Mouse (Mus musculus) hindbrain, embryonic 16.5 days (tissue): Measurements from ENCODE around the gene Ctdsp2. TPM values are rescaled to one million over a fixed set of nuclear protein-coding genes. Genes with fewer than 3 reads are reported as not detected.

Experiments
- ATAC-seq: fragments of 200-750 bp; cut with Nextera tagmentation; 2 replicates; pipeline ENCODE4 v1.8.0; 2017; ENCODE audit warnings: moderate TSS enrichment, moderate library complexity
- H3K27ac ChIP-seq: fragments of 300-500 bp; sonication (generic); 2 replicates; pipeline ENCODE4 v1.5.1; 2014; ENCODE audit warnings: low read depth, mild to moderate bottlenecking, control low read depth, low read length, moderate library complexity
- H3K27me3 ChIP-seq: fragments of 300-500 bp; sonication (generic); replicated peaks from 2 replicates; pipeline ENCODE4 v1.6.1; 2014; ENCODE audit warnings: low read length; ENCODE audit not compliant: control insufficient read depth, insufficient read depth
- H3K36me3 ChIP-seq: fragments of 300-500 bp; sonication (generic); 2 replicates; pipeline ENCODE4 v1.6.1; 2014; ENCODE audit warnings: mild to moderate bottlenecking, low read length, moderate library complexity, mixed read lengths; ENCODE audit not compliant: control insufficient read depth, insufficient read depth
- H3K4me1 ChIP-seq: fragments of 300-500 bp; sonication (generic); 2 replicates; pipeline ENCODE4 v1.6.1; 2014; ENCODE audit warnings: low read depth, low read length; ENCODE audit not compliant: control insufficient read depth, insufficient read depth
- H3K4me2 ChIP-seq: fragments of 300-500 bp; sonication (generic); 2 replicates; pipeline ENCODE4 v1.6.1; 2014; ENCODE audit warnings: mild to moderate bottlenecking, low read length, control low read depth, moderate library complexity
- H3K4me3 ChIP-seq: fragments of 300-500 bp; sonication (generic); 2 replicates; pipeline ENCODE4 v1.5.1; 2014; ENCODE audit warnings: mild to moderate bottlenecking, low read length, control low read depth, moderate library complexity
- H3K9ac ChIP-seq: fragments of 300-500 bp; sonication (generic); 2 replicates; pipeline ENCODE4 v1.6.1; 2014; ENCODE audit warnings: low read depth, mild to moderate bottlenecking, control low read depth, low read length, moderate library complexity
- H3K9me3 ChIP-seq: fragments of 300-500 bp; sonication (generic); 2 replicates; pipeline ENCODE4 v1.6.1; 2014; ENCODE audit warnings: mild to moderate bottlenecking, low read length, moderate library complexity; ENCODE audit not compliant: control insufficient read depth
- WGBS: fragments of 180-500 bp; shearing (Covaris S2); extraction: QIAGEN DNeasy Blood & Tissue Kit; methylation state at CpG from one replicate; pipeline ENCODE4 v1.1.7; 2014; 5-methylcytosine and 5-hydroxymethylcytosine counted together
- polyA plus RNA-seq: library from polyadenylated mRNA; unstranded; fragments of >200 nt; fragmentation: Nextera tagmentation; extraction: Ambion mirVana; gene quantifications from 2 replicates; pipeline ENCODE4 v1.2.1, GENCODE M21; 2015

Ctdsp2 gene
- polyA plus RNA-seq, 1 experiment from 2014 or later, result 13.7 TPM

DNA sequence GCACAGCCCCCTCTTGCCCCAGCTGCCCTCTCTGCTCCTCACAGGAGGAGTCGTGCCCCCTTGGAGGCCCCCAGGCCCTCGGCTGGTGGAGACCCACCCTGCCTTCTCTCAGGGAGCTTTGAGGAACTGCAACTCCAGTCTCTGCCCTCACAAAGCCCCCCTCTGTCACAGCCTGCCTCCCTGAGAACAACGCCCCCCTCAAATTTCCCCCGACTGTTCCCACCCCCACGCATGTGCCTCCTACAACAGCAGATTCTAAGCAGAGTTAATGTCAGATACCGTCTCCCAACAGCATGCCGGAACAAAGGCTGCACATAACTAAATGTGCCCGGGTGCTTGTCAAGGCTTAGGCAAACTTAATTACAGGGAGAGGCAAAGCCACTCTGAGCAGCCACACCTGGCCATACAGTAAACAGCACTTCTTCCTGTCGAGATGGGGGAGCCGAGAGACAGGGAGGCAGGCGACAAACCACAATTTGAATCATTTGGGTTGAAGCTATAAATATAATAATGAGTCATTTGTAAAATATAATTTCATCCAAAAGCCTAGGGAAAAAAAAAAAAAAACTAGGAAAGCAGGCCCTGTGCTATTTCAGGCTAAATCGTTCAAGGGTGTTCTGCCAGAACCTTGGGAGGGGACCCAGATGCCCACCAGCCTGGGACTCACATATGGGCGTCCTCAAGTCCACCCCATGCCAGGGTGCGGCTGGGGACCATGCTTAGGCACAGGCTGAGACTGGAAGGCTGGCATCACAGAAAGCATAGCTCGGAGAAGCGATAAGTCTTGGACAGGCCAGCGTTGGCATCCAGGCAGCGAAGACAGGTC is 42.7 kb upstream of the Ctdsp2 start:
- Histone ChIP-seq H3K4me3 (no peak overlapping the region), H3K9ac (no peak overlapping the region), H3K27me3 (no peaks in the 10 kb centered on the region), H3K27ac (no peak overlapping the region), H3K9me3 (no peaks in the 10 kb centered on the region), H3K4me2 (no peak overlapping the region), H3K36me3 (no peaks in the 10 kb centered on the region), H3K4me1 (peaks cover 2% of the 10 kb centered on the region; the same call in 1 of the 2 replicates)
- 57% methylated on average over 18 of the region's 18 CpGs for WGBS
- ATAC-seq, result no peak

DNA sequence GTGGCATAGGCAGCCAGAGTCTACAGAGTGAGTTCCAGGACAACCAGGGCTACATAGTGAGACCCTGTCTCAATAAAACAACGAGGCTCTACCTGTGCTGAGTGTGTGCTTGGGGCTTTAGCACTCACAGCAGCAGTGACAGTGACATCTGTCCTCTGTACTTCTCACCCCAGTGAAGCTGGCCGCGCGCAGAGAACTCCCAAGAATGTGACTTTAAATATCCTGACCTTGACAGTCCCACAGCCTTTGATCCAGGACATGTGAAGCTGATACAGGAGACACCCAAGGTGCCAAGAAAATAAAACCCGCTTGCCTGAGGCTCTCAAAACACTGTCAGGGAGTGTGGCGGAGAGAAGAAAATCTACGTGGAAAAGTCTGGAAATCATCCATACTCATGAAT is 37.6 kb upstream of the Ctdsp2 start:
- H3K9me3 ChIP-seq, result no peaks in the 10 kb centered on the region
- no peak overlapping the region for H3K9ac ChIP-seq
- no peak for ATAC-seq
- no peaks in the 10 kb centered on the region for H3K36me3 ChIP-seq
- H3K4me1 ChIP-seq, result no peaks in the 10 kb centered on the region
- H3K27ac ChIP-seq, result no peak overlapping the region
- no peak overlapping the region for H3K4me3 ChIP-seq
- H3K4me2 ChIP-seq, result no peak overlapping the region
- no peaks in the 10 kb centered on the region; the same call in 1 of the 2 replicates for H3K27me3 ChIP-seq
- 78% methylated on average over 7 of the region's 7 CpGs for WGBS

GRCm38 (mm10) chr10:126945531-126945930 is 33.0 kb upstream of the Ctdsp2 start:
- H3K9me3 ChIP-seq, result 0 out of 2 replicates have a peak, but pooled peaks cover 5% of the 10 kb centered on the region
- no peak overlapping the region for H3K9ac ChIP-seq
- H3K4me3 ChIP-seq, result no peak overlapping the region
- no peaks in the 10 kb centered on the region for H3K36me3 ChIP-seq
- H3K27me3 ChIP-seq, result peaks cover 2% of the 10 kb centered on the region; the same call in 1 of the 2 replicates
- 93% methylated on average over 5 of the region's 5 CpGs for WGBS
- H3K4me2 ChIP-seq, result no peak overlapping the region
- no peaks in the 10 kb centered on the region for H3K4me1 ChIP-seq
- no peak overlapping the region for H3K27ac ChIP-seq
- ATAC-seq, result no peak

DNA sequence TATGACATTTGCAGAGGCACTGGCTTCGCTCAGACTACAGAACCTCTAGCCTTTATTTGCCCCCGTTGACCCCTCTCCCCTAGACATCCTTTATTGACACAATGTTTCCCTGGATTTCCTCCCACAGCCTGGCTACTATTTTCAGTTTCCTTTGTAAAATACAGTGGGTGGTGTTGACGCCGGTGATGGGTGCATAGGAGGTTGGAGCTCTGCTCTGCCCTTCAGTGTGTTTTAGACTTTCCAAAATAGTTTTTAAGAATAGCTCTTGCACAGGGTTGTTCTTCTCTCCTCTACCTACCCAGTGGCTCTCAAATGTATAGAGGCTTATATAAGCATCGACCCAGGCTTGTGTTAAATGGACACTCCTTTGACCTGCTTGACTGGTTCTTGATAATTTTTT is 28.7 kb upstream of the Ctdsp2 start:
- Histone ChIP-seq H3K9me3 (0 out of 2 replicates have a peak, but pooled peaks cover 5% of the 10 kb centered on the region), H3K4me2 (no peak overlapping the region), H3K36me3 (no peaks in the 10 kb centered on the region), H3K27me3 (peaks cover 2% of the 10 kb centered on the region; the same call in 1 of the 2 replicates), H3K4me3 (no peak overlapping the region), H3K9ac (no peak overlapping the region), H3K27ac (no peak overlapping the region), H3K4me1 (no peaks in the 10 kb centered on the region)
- WGBS, result 54% methylated on average over 5 of the region's 5 CpGs
- ATAC-seq, result no peak

DNA sequence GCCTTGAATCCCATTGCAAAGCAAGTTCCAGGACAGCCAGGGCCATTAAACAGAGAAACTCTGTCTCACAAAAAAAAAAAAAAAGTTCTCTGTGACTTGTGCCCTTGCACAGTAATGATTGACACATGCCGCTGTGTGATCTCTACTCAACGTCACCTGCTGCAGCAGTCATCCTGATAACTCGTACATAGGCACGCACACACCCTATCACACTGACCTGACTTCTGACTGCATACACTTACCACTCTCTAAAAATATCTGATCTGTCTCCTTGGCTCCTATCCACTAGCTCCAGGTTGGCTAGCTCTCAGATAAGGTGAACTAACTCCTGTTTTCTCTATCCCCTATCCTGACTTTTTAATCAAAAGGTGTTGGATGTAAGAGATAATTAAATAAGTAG is 27.9 kb upstream of the Ctdsp2 start:
- Histone ChIP-seq H3K27ac (no peak overlapping the region), H3K4me3 (no peak overlapping the region), H3K27me3 (peaks cover 2% of the 10 kb centered on the region; the same call in 1 of the 2 replicates), H3K9me3 (0 out of 2 replicates have a peak, but pooled peaks cover 5% of the 10 kb centered on the region), H3K4me2 (no peak overlapping the region), H3K9ac (no peak overlapping the region), H3K36me3 (no peaks in the 10 kb centered on the region), H3K4me1 (no peaks in the 10 kb centered on the region)
- WGBS, result 87% methylated on average over 4 of the region's 4 CpGs
- no peak for ATAC-seq

GRCm38 (mm10) chr10:126952375-126952774 is 26.1 kb upstream of the Ctdsp2 start:
- ATAC-seq, result no peak
- H3K36me3 ChIP-seq, result no peaks in the 10 kb centered on the region
- H3K9ac ChIP-seq, result no peak overlapping the region
- peaks cover 2% of the 10 kb centered on the region; the same call in 1 of the 2 replicates for H3K27me3 ChIP-seq
- H3K4me2 ChIP-seq, result no peak overlapping the region
- 100% methylated on average over 1 of the region's 1 CpGs for WGBS
- no peaks in the 10 kb centered on the region for H3K9me3 ChIP-seq
- peaks cover 10% of the 10 kb centered on the region for H3K4me1 ChIP-seq
- no peak overlapping the region for H3K4me3 ChIP-seq
- H3K27ac ChIP-seq, result no peak overlapping the region

DNA sequence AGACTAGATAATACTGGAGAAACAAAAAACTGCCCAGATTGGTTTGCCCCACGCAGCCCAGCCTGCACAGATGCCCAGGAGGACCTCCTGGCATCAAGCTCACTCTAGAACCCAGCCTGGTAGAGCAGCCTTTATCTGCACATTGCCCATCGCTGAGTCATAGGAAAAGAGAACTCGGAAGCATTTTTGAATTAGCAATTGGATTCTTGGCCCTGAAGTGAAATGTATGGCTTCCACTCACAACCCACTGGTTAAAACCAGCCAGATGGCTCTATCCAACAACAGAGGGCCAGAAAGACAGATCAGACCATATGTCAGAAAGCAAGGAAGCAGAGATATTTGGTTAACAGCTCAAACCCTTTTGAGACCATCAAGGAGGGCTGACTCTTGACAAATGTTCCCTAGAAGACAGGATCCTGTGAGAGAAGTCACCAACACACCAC is 25.5 kb upstream of the Ctdsp2 start:
- Histone ChIP-seq H3K36me3 (no peaks in the 10 kb centered on the region), H3K4me1 (peaks cover 15% of the 10 kb centered on the region), H3K4me2 (no peak overlapping the region), H3K4me3 (no peak overlapping the region), H3K27me3 (peaks cover 2% of the 10 kb centered on the region; the same call in 1 of the 2 replicates), H3K27ac (no peak overlapping the region), H3K9me3 (no peaks in the 10 kb centered on the region), H3K9ac (no peak overlapping the region)
- ATAC-seq, result no peak
- 79% methylated on average over 3 of the region's 3 CpGs for WGBS

DNA sequence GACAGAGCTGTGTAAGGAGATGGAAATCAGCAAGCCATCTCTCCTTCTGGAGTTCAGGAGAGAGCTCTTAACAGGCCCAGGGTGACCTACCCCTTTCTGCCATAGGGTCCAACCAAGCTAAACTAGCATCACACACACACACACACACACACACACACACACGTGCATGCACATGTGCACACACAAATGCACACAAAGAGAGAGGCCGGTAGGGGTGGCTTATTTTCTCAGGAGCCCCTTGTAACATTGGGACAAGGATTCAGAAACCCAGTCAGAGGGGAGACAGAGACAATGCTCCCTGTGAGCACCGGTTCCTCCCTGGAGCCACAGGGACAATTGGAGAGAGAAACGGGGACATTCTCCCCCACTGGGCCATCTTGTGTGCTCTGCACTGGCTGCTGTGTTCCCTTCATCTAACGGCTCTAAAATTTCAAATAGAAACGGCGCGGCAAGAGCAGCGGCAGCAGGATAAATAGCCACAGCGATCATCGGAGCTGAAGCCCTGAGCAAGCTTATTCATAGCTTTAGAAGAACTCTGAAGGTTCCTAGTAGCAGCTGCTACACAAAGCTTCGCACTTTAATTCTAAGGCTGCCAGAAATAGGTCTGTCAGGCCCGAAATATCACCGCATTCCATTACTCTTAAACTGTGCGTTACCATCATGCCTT is 21.7 kb upstream of the Ctdsp2 start:
- Histone ChIP-seq H3K27ac (peak overlapping the region; percentile 79), H3K36me3 (no peaks in the 10 kb centered on the region), H3K9me3 (no peaks in the 10 kb centered on the region), H3K4me3 (no peak overlapping the region), H3K4me2 (peak overlapping the region; percentile 52), H3K4me1 (peaks cover 15% of the 10 kb centered on the region), H3K27me3 (peaks cover 8% of the 10 kb centered on the region), H3K9ac (peak overlapping the region; percentile 54)
- peak; percentile 3 for ATAC-seq
- WGBS, result 3% methylated on average over 15 of the region's 15 CpGs
